Mouse (Mus musculus): ENCODE measurements around the gene Arl5b. TPM values are rescaled to one million over a fixed set of nuclear protein-coding genes. Genes with fewer than 3 reads are reported as not detected.

The Arl5b gene
- total RNA-seq, 2 experiments from 2014 or later = 26.6 to 35.0 TPM

DNA sequence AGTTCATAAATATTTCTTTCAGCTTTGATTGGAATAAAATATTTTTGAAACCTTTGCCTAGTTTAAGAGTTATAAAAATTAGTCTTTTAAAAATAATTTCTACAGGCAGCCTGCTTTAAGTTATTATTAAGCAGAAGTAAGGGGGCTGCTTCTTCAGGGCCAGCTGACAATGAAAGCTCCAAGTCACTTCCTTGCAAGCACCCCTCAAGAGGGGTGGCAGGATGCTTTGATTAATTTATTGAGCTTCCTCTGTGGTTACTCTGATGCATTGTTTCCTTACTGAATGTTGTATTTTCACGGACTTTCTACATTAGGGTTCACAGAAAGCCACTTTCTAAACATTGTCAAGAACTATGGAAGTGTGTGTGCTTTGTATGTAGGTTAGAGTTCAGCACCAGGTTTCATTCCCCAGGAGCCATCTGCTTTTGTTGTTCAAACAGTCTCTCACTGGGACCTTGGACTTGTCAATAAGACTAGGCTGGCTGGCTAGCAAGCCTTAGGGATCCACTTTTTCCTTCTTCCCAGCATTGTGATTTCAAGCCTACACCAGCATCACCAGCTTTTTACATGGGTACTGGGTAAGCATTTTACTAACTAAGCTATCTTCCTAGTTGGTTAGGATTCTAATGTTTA, 62.7 kb downstream of the Arl5b start:
- DNase-seq (ENCODE audit: low spot score in 2 of 2) = no peak

DNA sequence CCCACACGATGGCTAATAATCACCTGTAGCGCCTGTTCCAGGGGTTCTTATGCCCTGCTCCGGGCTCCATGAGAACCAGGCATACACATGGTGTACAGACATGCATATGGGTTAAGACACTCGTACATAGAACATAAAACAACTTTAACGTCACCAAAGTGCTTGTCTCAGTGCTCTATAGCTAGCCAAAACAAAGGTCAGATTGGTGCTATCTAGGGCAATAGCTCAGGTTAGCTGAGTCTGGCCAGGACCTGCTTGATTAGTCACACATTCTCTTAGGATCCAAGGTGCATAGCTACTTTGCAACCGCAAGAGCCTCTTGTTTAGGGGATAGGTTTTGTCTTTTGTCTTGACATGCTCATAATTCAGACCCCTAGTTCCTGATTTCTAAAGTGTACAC, 63.5 kb downstream of the Arl5b start:
- no peak for DNase-seq (ENCODE audit: low spot score in 2 of 2)

DNA sequence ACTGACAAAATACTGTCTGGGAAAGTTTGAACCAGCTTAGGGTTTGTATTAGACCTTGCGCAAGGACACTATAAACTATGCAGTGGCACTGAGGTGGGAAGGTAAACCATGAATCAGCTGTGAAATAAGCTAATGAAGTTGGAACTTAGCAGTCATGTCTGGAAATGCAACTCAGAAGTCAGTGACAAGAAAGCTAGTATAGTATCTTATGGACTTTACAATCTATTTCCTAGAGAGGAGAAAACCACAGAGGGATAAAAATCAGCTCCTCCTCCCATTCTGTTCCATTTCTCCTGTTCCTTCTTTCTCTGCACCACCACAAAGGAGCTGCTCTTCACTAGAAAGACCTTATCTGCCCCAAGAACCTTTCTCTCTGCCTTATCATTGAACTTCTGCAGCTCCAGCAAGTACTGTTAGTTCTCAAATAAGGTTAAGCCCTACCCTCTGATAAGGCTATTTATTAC, 72.1 kb downstream of the Arl5b start:
- DNase-seq (ENCODE audit: low spot score in 2 of 2) = no peak

Other genes with a start within 250 kb of the Arl5b start
- 10 to 100 TPM in 1 of 2 experiments, 1 to 10 TPM in 1; 9.7 to 10.7 TPM for gene Nsun6, start 5.7 kb downstream of the Arl5b start, total RNA-seq (2021)

All from left cerebral cortex, adult 18-20 months (tissue).